Mouse (Mus musculus): Measurements from ENCODE around the gene Impg1. TPM values are rescaled to one million over a fixed set of nuclear protein-coding genes. Genes with fewer than 3 reads are reported as not detected.

The Impg1 gene
- not detected for total RNA-seq (2022)

GRCm38 (mm10) chr9:80465381-80465780, at the start of gene Impg1:
Gene Impg1, minus strand, starts transcription at chr9:80465481.
- no peak for DNase-seq (ENCODE audit: low spot score)

- DNase-seq (ENCODE audit: low spot score) = no peak
Observed at GRCm38 (mm10) chr9:80509464-80510153, 44.3 kb upstream of the Impg1 start.

- no peak for DNase-seq (ENCODE audit: low spot score)
Observed at GRCm38 (mm10) chr9:80504496-80505012, 39.3 kb upstream of the Impg1 start.

GRCm38 (mm10) chr9:80491591-80491990, 26.3 kb upstream of the Impg1 start:
- DNase-seq (ENCODE audit: low spot score) = no peak

DNA sequence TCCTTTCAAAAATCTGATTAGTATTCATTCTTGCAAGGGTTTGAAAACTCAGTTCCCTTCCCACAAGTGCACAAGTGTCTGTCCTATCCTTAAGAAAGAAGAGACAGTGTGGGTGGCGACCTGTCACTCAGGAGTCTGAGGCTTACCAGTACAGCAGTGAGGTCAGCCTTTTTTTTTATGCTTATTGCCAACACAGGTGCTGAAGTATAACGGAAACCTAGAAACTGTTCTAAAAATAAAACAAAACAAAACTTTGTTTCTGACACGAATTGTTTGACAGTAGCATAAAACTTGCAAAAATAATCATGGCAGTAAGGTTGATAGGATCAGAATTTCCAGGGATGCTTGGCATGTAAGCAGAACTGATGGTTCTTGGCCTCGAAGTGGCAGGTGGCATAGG, 4.9 kb downstream of the Impg1 start:
- DNase-seq (ENCODE audit: low spot score) = no peak

DNA sequence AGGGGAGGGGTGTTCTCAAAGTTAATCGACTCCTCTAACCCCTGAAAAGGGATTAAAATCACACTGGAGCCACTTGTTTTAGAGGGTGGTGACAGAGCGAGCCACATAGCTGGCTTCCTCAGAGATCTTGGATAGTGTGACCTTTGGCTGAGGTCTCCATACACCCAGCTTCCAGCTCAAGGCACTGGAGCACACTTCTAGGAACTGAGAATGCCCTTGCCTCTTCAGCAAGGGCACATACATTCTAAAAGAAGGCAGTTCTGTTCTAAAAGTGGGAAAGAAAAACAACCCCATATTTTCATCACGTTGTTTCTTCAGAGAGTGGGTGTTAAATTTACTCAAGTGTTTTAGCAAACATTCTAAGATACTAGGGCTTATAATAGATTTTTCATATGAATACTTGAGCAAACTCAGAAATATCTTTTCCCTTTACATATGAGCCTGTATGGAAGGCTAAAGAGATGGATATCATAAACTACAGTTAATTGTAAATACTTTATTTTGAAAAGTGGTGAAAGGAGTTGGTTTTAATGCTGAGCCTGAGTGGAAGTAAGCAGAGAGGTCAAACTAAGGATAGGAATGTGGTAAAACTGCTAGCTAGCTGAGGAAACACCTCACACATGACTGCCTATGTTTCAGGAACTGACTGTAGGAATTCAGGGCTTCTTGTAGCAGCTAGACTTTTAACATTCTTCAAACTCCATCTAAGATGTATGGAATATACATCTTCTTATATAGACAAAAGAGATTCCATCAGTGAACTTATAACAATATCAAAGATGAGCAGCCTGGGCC, 14.6 kb downstream of the Impg1 start:
- no peak for DNase-seq (ENCODE audit: low spot score)

GRCm38 (mm10) chr9:80441096-80441710, 24.1 kb downstream of the Impg1 start:
- no peak for DNase-seq (ENCODE audit: low spot score)

DNA sequence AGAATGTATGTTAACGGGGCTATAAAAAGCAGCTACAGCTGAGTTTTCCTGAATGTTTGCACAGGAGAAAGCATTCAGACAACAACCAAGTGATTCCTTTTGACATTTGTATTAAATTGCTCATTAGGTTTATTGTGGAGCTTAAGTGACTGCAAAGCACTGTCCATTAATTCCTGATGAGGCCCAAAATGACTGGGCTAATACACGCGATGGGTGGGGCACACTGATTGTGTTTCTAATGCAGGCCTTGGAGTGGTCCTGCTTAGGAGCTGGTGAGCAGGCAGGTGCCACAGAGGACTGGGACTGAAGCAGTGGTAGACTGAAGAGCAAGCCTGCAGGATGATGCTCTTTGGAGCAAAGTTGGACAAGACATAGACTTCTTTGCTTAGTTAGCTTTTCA, 73.9 kb downstream of the Impg1 start:
- no peak for DNase-seq (ENCODE audit: low spot score)

DNA sequence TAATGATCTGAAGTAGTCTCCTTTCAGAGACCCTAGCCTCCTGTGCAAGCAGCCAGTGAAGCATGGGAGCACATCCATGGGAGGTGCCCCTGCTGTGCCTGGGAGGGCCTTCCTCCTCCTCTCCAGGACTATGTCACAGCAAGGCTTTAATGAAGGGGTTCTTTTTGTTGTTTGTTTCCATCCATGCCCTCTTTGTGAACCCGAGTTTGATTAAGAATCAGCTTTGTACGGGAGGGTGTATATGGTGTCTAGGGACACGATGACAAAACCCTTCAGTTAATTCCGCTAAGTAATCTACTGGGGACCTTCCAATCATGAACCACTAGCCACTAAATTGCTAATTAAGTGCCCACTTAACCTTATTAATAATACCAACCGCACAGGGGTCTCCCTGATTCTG, 74.3 kb downstream of the Impg1 start:
- DNase-seq (ENCODE audit: low spot score) = no peak

GRCm38 (mm10) chr9:80387890-80388289, 77.4 kb downstream of the Impg1 start:
- DNase-seq (ENCODE audit: low spot score) = no peak

GRCm38 (mm10) chr9:80386492-80386891, 78.8 kb downstream of the Impg1 start:
- no peak for DNase-seq (ENCODE audit: low spot score)

- DNase-seq (ENCODE audit: low spot score) = no peak
Observed at GRCm38 (mm10) chr9:80386000-80386399, 79.3 kb downstream of the Impg1 start.

DNA sequence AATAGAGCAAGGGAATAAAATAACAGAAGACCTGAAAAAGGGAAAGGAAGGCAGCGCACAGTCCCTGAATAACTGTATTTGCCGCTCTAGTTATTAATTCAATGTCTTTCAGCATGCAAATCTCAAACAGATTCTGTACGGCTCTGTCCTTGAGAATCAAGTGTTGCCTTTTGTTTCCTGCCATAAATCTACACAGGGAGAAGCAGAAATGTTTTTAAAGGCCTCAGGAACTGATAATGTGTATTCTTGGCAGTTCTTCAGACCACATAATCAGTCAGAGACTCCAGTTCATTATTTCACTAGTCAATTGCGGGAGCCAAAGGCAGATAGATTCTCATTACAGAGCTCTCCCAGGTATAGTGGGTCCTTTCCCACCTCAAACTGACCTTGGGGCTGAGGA, 82.6 kb downstream of the Impg1 start:
- DNase-seq (ENCODE audit: low spot score) = no peak

DNA sequence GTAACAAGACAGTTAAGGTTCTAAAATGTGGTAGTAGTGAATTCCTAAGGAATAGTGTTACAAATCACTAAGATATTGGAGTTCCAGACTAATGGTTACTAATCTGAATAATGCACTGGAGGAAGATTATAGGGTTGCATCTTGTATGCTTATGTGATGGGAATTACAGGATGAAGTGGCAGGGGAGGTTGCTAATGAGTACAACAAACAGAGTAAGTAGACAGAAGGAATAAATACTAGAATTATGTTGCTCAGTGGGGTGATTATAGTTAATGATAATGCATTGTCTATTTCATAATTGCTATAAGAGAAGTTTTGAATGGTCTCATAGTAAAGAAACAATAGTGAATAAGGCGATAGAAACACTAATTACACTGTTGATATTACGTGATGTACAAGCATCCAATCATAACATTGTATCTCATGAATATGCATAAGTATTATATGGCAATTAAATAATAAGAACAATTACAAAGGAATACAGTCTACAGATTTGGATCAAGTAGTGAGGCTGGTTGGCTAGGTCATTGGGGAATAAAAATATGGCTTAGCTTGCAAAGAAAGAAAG, 85.1 kb downstream of the Impg1 start:
- DNase-seq (ENCODE audit: low spot score) = no peak

DNA sequence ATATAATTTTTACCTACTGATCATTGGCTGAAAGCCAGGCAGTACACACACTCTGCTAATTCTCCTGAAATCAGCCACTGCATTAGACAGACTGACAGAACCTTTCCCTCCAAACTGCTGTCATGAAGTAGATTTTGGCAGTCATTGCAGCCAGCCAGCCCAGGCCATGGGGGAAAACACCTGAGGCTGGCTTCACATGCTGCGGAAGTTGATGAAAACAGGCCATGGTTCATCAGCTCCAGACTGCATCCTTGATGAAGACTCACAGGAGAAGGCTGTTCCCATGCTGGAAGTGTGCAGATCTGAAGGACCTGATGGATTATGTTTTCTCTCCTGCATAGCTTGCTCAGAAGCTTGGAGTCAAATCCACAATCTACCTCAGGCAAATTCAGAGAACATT, 91.2 kb downstream of the Impg1 start:
- no peak for DNase-seq (ENCODE audit: low spot score)

DNA sequence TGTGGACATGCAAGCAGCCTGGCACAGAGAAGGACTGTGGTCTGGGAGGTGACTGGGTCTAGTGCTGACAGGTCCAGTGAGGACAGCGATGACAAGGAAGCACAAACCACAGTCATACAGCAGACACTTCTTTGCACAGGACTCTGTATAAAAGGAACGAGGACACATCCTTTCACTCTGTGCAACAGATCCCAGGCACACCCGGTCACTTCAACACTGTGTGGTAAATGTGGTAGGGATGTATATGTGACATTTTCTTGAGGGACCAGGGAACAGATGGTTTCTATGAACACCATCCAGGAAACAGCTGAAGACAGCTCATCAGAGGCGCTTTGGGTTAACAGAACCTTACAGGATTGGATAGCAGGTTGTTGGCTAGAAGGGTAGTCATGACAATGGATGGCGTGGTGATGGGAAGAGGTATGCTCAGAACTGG, 92.0 kb downstream of the Impg1 start:
- DNase-seq (ENCODE audit: low spot score) = no peak

GRCm38 (mm10) chr9:80368636-80369035, 96.6 kb downstream of the Impg1 start:
- no peak for DNase-seq (ENCODE audit: low spot score)

GRCm38 (mm10) chr9:80367520-80368204, 97.6 kb downstream of the Impg1 start:
- no peak for DNase-seq (ENCODE audit: low spot score)

DNA sequence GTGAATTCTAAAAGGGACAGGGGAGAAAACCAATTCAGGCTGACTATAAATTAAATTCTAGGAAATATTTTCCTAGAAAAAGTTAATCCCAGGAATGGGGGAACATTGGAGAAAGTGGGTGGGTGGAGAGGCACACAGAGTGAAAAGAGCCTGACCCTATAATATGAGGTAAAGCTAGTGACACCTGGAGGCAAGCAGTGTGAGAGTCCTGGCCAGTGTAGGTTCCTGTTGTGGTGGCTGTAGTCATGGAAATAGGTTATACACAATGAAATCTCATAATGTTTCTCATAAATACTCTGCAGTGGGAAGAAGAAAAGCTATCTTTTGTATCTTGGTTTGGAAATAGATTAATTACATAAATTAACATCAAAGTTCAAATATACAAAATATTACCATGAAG, 105.2 kb downstream of the Impg1 start:
- no peak for DNase-seq (ENCODE audit: low spot score)

- no peak for DNase-seq (ENCODE audit: low spot score)
Observed at GRCm38 (mm10) chr9:80351678-80352331, 113.5 kb downstream of the Impg1 start.

DNA sequence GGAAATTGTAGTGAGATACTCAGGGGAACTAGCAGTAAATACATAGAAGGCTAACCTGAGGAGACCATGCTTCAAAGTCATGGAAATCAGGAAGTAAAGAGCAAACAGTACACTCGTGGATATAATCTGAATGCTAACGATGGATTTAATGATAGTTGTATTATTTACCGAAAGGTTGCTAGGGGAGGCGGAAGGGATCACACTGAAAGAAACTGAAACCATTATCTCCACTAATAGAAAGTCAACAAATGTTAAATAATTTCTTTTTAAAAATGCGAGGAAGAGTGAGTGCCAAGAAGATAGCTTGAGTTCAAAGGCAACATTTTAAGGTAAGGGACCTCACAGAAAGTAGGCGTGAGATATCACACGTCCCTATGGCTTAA, 114.0 kb downstream of the Impg1 start:
- DNase-seq (ENCODE audit: low spot score) = no peak
